Mouse (Mus musculus): Measurements from ENCODE around the gene Tex14.

- TF ChIP-seq NANOG (IDR thresholded peaks at IDR 0.05; ENCODE audit: borderline replicate concordance, low read length) (no peak), CTCF (conservative IDR thresholded peaks at IDR 0.05; ENCODE audit: low read length) (no peak), POU5F1 (IDR thresholded peaks at IDR 0.05; ENCODE audit: borderline replicate concordance, low read length) (no peak)
Observed at GRCm38 (mm10) chr11:87595327-87595841, 190.5 kb downstream of the Tex14 start.

Data from E14TG2a.4 (cell line).